Mouse (Mus musculus) spleen, adult 2 months (tissue): Measurements from ENCODE around the gene Farp1.
"Not testable (repeated sequence)": the region's sequence is repeated elsewhere in the genome, so short reads cannot be mapped to it uniquely, and the experiment has no call there.

Experiments
- CTCF ChIP-seq: fragments of 200-500 bp; IDR thresholded peaks from 2 replicates; pipeline ENCODE4 v1.5.1; 2011; ENCODE audit warnings: mild to moderate bottlenecking, inconsistent platforms; ENCODE audit not compliant: insufficient read depth, insufficient read length, insufficient replicate concordance; ENCODE audit errors: extremely low read depth
- POLR2A ChIP-seq: fragments of 200-500 bp; IDR thresholded peaks from 2 replicates; pipeline ENCODE4 v1.6.1; 2011; ENCODE audit warnings: low read depth, low read length, inconsistent platforms

DNA sequence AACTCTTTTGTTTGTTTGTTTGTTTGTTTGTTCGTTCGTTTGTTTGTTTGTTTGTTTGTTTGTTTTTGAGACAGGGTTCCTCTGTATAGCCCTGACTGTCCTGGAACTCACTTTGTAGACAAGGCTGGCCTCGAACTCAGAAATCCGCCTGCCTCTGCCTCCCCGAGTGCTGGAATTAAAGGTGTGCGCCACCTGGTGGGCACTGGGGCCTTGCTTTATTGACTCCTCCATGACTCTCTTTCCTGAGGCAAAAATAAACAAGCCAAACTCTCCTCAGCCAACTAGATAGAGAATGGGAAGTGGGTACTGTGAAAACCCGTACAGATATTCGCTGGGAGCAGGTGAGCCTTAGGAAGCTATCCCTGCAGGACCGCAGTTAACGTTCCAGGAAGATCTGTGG, 154.8 kb downstream of the Farp1 start:
- not testable (repeated sequence) for TF ChIP-seq CTCF, POLR2A
